In the genomic region with DNA sequence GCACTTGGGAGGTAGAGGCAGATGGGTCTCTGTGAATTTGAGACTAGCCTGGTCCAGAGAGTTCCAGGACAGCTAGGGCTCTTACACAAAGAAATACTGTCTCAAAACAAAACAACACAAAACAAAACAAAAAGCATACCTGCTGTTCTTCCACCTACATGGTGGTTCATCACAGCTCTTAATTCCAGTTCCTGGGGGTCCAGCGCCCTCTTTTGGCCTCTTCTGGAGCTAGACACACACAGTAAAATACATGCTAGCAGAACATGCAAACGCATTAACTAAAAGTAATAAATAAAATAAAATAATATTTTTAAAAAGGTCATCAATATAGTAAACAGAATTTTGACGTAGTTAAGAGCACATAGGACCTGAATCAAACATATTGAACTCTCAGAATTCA, we compare ENCODE assay signal across 10 mouse cellular contexts. TPM values are rescaled to one million over a fixed set of nuclear protein-coding genes. Genes with fewer than 3 reads are reported as not detected.
DNase-seq lines count a peak whose midpoint lies in the region; ATAC-seq lines count a peak whose summit lies in the region.
"Had no signal": no experiment of that assay in that cellular context is flagged by ENCODE, and none has a peak within 500 bp of the region (broad histone marks: within the 10 kb centered on the region; RNA-seq: fewer than 3 reads in every experiment).

No protein-coding gene starts in this region.

- H3K27me3 ChIP-seq in heart, embryonic 11.5 days (ENCODE audit: control insufficient read depth, insufficient read depth, low read length): no peaks in the 10 kb centered on the region
- H3K27me3 ChIP-seq: heart, embryonic 13.5 days had no signal

- H3K4me2 ChIP-seq in heart, embryonic 11.5 days: no peak overlapping the region
- H3K4me2 ChIP-seq: heart, embryonic 13.5 days had no signal

- 35% methylated on average over 3 of the region's 3 CpGs for WGBS in heart, embryonic 11.5 days (ENCODE audit: insufficient replicate concordance)

- no peaks in the 10 kb centered on the region for H3K9me3 ChIP-seq in heart, embryonic 11.5 days (replicated peaks; ENCODE audit: control insufficient read depth, low read length)
- H3K9me3 ChIP-seq: heart, embryonic 13.5 days had no signal

- no peaks in the 10 kb centered on the region for H3K4me1 ChIP-seq in heart, embryonic 11.5 days (ENCODE audit: control insufficient read depth, insufficient read depth, low read length)
- H3K4me1 ChIP-seq: heart, embryonic 13.5 days had no signal

- no peaks in the 10 kb centered on the region for H3K36me3 ChIP-seq in heart, embryonic 11.5 days (ENCODE audit: control insufficient read depth, insufficient read depth, low read length)
- H3K36me3 ChIP-seq: heart, embryonic 13.5 days had no signal

- intact Hi-C loops in heart, postnatal 10 days (cut with DNase I): no loop called here

- no peak for ATAC-seq in heart, embryonic 11.5 days (replicated peaks; ENCODE audit: insufficient number of reproducible peaks, low FRiP score, low TSS enrichment)
- ATAC-seq in megakaryocyte, adult 5-6 weeks (ENCODE audit: poor library complexity, severe bottlenecking): no peak
- no peak for ATAC-seq in erythroblast, adult 5-6 weeks (replicated peaks; ENCODE audit: low FRiP score, poor library complexity, severe bottlenecking)

- H3K4me3 ChIP-seq in heart, embryonic 11.5 days (ENCODE audit: low read depth, low read length): no peak overlapping the region
- H3K4me3 ChIP-seq: heart, embryonic 13.5 days had no signal

- peak; percentile 65 to 76 for DNase-seq in heart, postnatal 10 days
- peak; percentile 46 for DNase-seq in right cerebral cortex, postnatal 14 days
- no peak for DNase-seq in right cerebral cortex, adult 18-20 months
- DNase-seq in adrenal gland, postnatal 10 days: peak; percentile 68
- DNase-seq in kidney, postnatal 4 days: peak; percentile 65 to 66

- H3K27ac ChIP-seq in heart, embryonic 11.5 days (ENCODE audit: low read depth, low read length): no peak overlapping the region
- H3K27ac ChIP-seq: heart, embryonic 13.5 days had no signal

- H3K9ac ChIP-seq in heart, embryonic 11.5 days (ENCODE audit: low read depth, low read length): no peak overlapping the region
- H3K9ac ChIP-seq: heart, embryonic 13.5 days had no signal

RNA-seq across cellular contexts. Expression of gene Ceacam15, which starts 19.5 kb away (rescaled TPM):
- under 1 TPM in 1 of 2 experiments, not detected in 1; 0.31 TPM for total RNA-seq in heart, postnatal 10 days (2021)
- 0.11 and 0.21 TPM in 2 replicates for polyA plus RNA-seq in heart, embryonic 11.5 days (2014; fragmentation: Nextera tagmentation; extraction: Ambion mirVana)
- total RNA-seq in adrenal gland, postnatal 10 days (2021): not detected
- total RNA-seq in megakaryocyte, adult 5-6 weeks (2015): not detected in 2 replicates
- total RNA-seq in megakaryocyte, adult 5-6 weeks (2017): not detected in 2 replicates
- not detected in 2 replicates for total RNA-seq in erythroblast, adult 5-6 weeks (2015; ENCODE audit: low replicate concordance)
- 0.56 TPM in 1 of 2 replicates, not detected in the other for total RNA-seq in erythroblast, adult 5-6 weeks (2017; ENCODE audit: low replicate concordance)
- polyA plus RNA-seq: lung, embryonic 16.5 days had no signal

RNA-seq across cellular contexts. Expression of gene Ceacam9, which starts 26.7 kb away (rescaled TPM):
- total RNA-seq in heart, postnatal 10 days (2021): not detected
- polyA plus RNA-seq in heart, embryonic 11.5 days (2014; fragmentation: Nextera tagmentation; extraction: Ambion mirVana): not detected in 2 replicates
- total RNA-seq in adrenal gland, postnatal 10 days (2021): not detected
- total RNA-seq in megakaryocyte, adult 5-6 weeks (2015): not detected in 2 replicates
- not detected in 2 replicates for total RNA-seq in megakaryocyte, adult 5-6 weeks (2017)
- not detected in 2 replicates for total RNA-seq in erythroblast, adult 5-6 weeks (2015; ENCODE audit: low replicate concordance)
- total RNA-seq in erythroblast, adult 5-6 weeks (2017; ENCODE audit: low replicate concordance): not detected in 2 replicates
- polyA plus RNA-seq: heart, embryonic 13.5 days; lung, embryonic 16.5 days had no signal

RNA-seq across cellular contexts. Expression of gene Ap2s1, which starts 43.2 kb away (rescaled TPM):
- 100 to 1,000 TPM; 118 TPM for total RNA-seq in heart, postnatal 10 days (2021)
- polyA plus RNA-seq in heart, embryonic 11.5 days (2014; fragmentation: Nextera tagmentation; extraction: Ambion mirVana): 256 TPM in 2 replicates
- 100 to 1,000 TPM; 154 to 156 TPM for total RNA-seq in adrenal gland, postnatal 10 days (2021)
- total RNA-seq in megakaryocyte, adult 5-6 weeks (2015): 205 and 210 TPM in 2 replicates
- 81.5 and 95.7 TPM in 2 replicates for total RNA-seq in megakaryocyte, adult 5-6 weeks (2017)
- 46.5 and 57.5 TPM in 2 replicates for total RNA-seq in erythroblast, adult 5-6 weeks (2015; ENCODE audit: low replicate concordance)
- 19.8 and 25.9 TPM in 2 replicates for total RNA-seq in erythroblast, adult 5-6 weeks (2017; ENCODE audit: low replicate concordance)
